Mouse (Mus musculus): ENCODE data around the gene Iqcg. TPM values are rescaled to one million over a fixed set of nuclear protein-coding genes. Genes with fewer than 3 reads are reported as not detected.

Gene Iqcg
- total and polyA plus RNA-seq, 3 experiments = 13.6 to 40.4 TPM; not detected in 1

DNA sequence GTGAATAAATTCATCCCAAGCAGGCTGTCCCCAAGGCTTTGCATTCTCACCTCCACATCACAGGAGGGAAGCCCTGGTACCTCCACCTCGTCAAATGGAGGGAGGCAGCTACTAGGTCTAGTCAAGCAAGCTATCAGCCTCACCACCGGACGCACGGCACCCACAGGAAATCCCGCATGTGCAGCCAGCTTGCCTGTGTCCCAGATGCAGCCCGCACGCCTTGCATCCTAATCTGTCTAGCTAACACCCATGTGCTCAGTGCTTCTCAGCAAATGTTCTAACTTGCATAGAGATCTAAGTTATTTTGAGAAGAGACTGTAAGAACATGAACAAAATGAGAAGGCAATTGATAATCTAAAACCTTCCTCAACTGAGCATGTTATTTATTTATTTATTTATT, 29.7 kb downstream of the Iqcg start:
- Histone ChIP-seq H3K4me1 (ENCODE audit: control insufficient read depth in 1 of 2, insufficient read depth in 2 of 2, low read length in 2 of 2) (no peaks in the 10 kb centered on the region), H3K4me3 (ENCODE audit: control insufficient read depth in 1 of 2, insufficient read depth in 1 of 2, low read depth in 2 of 2, low read length in 2 of 2) (no peak overlapping the region), H3K27me3 (ENCODE audit: control insufficient read depth in 1 of 2, insufficient read depth in 2 of 2, low read length in 2 of 2) (no peaks in the 10 kb centered on the region), H3K79me2 (ENCODE audit: control insufficient read depth, insufficient read depth, low read length, poor library complexity) (no peaks in the 10 kb centered on the region), H3K9ac (ENCODE audit: control insufficient read depth, low read depth, low read length, poor library complexity, severe bottlenecking) (no peak overlapping the region), H3K36me3 (ENCODE audit: control insufficient read depth in 1 of 2, insufficient read depth in 2 of 2, low read length in 2 of 2) (no peaks in the 10 kb centered on the region), H3K27ac (ENCODE audit: control insufficient read depth, low read depth, low read length) (no peak overlapping the region), H3K9me3 (replicated peaks; ENCODE audit: insufficient read depth, low read length) (no peaks in the 10 kb centered on the region)
- TF ChIP-seq CHD1 (IDR thresholded peaks at IDR 0.05; ENCODE audit: low read depth, low read length) (no peak), MEF2A (IDR thresholded peaks at IDR 0.05; ENCODE audit: extremely low read depth, insufficient replicate concordance, low read depth, low read length, poor library complexity, severe bottlenecking) (no peak), ZNF384 (IDR thresholded peaks at IDR 0.05; ENCODE audit: low read depth, low read length) (no peak), SIN3A (IDR thresholded peaks at IDR 0.05; ENCODE audit: low read length) (no peak), E2F4 (IDR thresholded peaks at IDR 0.05; ENCODE audit: borderline replicate concordance, low read depth, low read length) (no peak), MAX (IDR thresholded peaks at IDR 0.05; ENCODE audit: low read length) (no peak), NELFE (IDR thresholded peaks at IDR 0.05; ENCODE audit: low read depth, low read length) (no peak)
- DNase-seq (ENCODE audit: low read depth, low spot score) = no peak

DNA sequence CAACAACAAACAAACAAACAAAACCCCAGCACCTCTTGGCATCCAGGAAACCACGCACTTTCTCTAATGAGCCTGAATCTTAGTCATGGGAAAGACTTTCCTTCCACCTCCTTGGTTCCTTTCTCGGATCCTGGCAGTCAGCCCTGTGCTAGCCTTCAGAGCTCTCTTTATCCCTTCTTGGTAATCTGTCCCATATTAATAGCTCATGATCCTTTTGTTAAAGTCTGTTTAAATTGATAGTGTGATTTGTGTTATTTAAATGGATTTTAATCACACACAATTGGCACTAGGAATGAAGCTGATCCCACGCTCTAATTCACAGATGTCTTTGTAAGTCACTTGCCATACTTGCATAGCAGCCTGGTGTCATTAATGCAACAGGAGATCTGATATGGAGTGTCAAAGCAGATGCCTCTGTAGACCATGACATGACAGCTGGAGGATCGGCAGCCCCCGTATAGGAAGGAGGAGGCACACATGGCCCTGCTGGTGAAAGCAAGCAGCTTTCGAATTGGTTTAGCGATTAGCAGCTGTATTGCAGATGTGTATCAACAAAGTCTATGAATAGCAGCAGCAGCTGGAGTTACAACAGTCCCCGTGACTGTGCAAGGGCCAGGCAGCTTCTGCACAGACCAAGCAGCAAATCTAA, 31.4 kb downstream of the Iqcg start:
- Histone ChIP-seq H3K27me3 (ENCODE audit: control insufficient read depth in 1 of 2, insufficient read depth in 2 of 2, low read length in 2 of 2) (no peaks in the 10 kb centered on the region), H3K4me3 (ENCODE audit: control insufficient read depth in 1 of 2, insufficient read depth in 1 of 2, low read depth in 2 of 2, low read length in 2 of 2) (no peak overlapping the region)
- TF ChIP-seq TCF12 (IDR thresholded peaks at IDR 0.05; ENCODE audit: low read depth, low read length) (no peak), GATA1 (IDR thresholded peaks at IDR 0.05; ENCODE audit: low read depth, low read length) (no peak), JUND (IDR thresholded peaks at IDR 0.05; ENCODE audit: low read depth, low read length) (no peak), MEF2A (IDR thresholded peaks at IDR 0.05; ENCODE audit: extremely low read depth, insufficient replicate concordance, low read depth, low read length, poor library complexity, severe bottlenecking) (no peak), ZC3H11A (IDR thresholded peaks at IDR 0.05; ENCODE audit: low read depth, low read length) (no peak), POLR2AphosphoS2 (IDR thresholded peaks at IDR 0.05; ENCODE audit: low read length) (no peak), MYB (IDR thresholded peaks at IDR 0.05; ENCODE audit: low read depth, low read length) (no peak), ELF1 (IDR thresholded peaks at IDR 0.05; ENCODE audit: low read depth, low read length) (no peak), BHLHE40 (IDR thresholded peaks at IDR 0.05; ENCODE audit: borderline replicate concordance, low read depth, low read length) (no peak)

More for the DNA sequence above, 31.4 kb downstream of the Iqcg start:
- Histone ChIP-seq H3K27ac (ENCODE audit: control insufficient read depth, low read depth, low read length) (no peak overlapping the region), H3K9me3 (replicated peaks; ENCODE audit: insufficient read depth, low read length) (no peaks in the 10 kb centered on the region), H3K9ac (ENCODE audit: control insufficient read depth, low read depth, low read length, poor library complexity, severe bottlenecking) (no peak overlapping the region), H3K4me1 (ENCODE audit: control insufficient read depth in 1 of 2, insufficient read depth in 2 of 2, low read length in 2 of 2) (no peaks in the 10 kb centered on the region), H3K36me3 (ENCODE audit: control insufficient read depth in 1 of 2, insufficient read depth in 2 of 2, low read length in 2 of 2) (no peaks in the 10 kb centered on the region), H3K79me2 (ENCODE audit: control insufficient read depth, insufficient read depth, low read length, poor library complexity) (no peaks in the 10 kb centered on the region)
- no peak for DNase-seq (ENCODE audit: low read depth, low spot score)

Measured in MEL (cell line).